Mouse (Mus musculus): ENCODE measurements around the gene Gng4. TPM values are rescaled to one million over a fixed set of nuclear protein-coding genes. Genes with fewer than 3 reads are reported as not detected.

Gene Gng4
- polyA plus RNA-seq, 1 experiment from 2014 or later = 0.19 TPM

GRCm38 (mm10) chr13:13798775-13799174 is 14.9 kb downstream of the Gng4 start:
- no peak for ATAC-seq (ENCODE audit: low FRiP score, low TSS enrichment)
- 90% methylated on average over 8 of the region's 8 CpGs for WGBS

GRCm38 (mm10) chr13:13808337-13809132 is 24.7 kb downstream of the Gng4 start:
- Histone ChIP-seq H3K27me3 (ENCODE audit: control insufficient read depth, insufficient read depth, low read length) (no peaks in the 10 kb centered on the region), H3K4me1 (ENCODE audit: control insufficient read depth, insufficient read depth, low read length) (no peaks in the 10 kb centered on the region), H3K4me3 (ENCODE audit: low read length) (no peak overlapping the region), H3K9me3 (ENCODE audit: control insufficient read depth, low read length) (no peaks in the 10 kb centered on the region), H3K9ac (ENCODE audit: low read depth, low read length) (no peak overlapping the region), H3K36me3 (ENCODE audit: control insufficient read depth, insufficient read depth, low read length) (no peaks in the 10 kb centered on the region), H3K27ac (ENCODE audit: low read depth, low read length) (no peak overlapping the region), H3K4me2 (replicated peaks; ENCODE audit: low read depth, low read length) (no peak overlapping the region)
- 19% methylated on average over 11 of the region's 11 CpGs for WGBS
- no peak for ATAC-seq (ENCODE audit: low FRiP score, low TSS enrichment)

More at GRCm38 (mm10) chr13:13798775-13799174, 14.9 kb downstream of the Gng4 start:
- Histone ChIP-seq H3K4me3 (ENCODE audit: low read length) (no peak overlapping the region), H3K9me3 (ENCODE audit: control insufficient read depth, low read length) (no peaks in the 10 kb centered on the region), H3K4me1 (ENCODE audit: control insufficient read depth, insufficient read depth, low read length) (no peaks in the 10 kb centered on the region), H3K4me2 (replicated peaks; ENCODE audit: low read depth, low read length) (no peak overlapping the region), H3K27ac (ENCODE audit: low read depth, low read length) (no peak overlapping the region), H3K27me3 (ENCODE audit: control insufficient read depth, insufficient read depth, low read length) (no peaks in the 10 kb centered on the region), H3K9ac (ENCODE audit: low read depth, low read length) (no peak overlapping the region), H3K36me3 (ENCODE audit: control insufficient read depth, insufficient read depth, low read length) (no peaks in the 10 kb centered on the region)

- H3K4me1 ChIP-seq (ENCODE audit: control insufficient read depth, insufficient read depth, low read length) = no peaks in the 10 kb centered on the region
- WGBS = 89% methylated on average over 7 of the region's 7 CpGs
- ATAC-seq (ENCODE audit: low FRiP score, low TSS enrichment) = no peak
- no peaks in the 10 kb centered on the region for H3K36me3 ChIP-seq (ENCODE audit: control insufficient read depth, insufficient read depth, low read length)
- H3K9ac ChIP-seq (ENCODE audit: low read depth, low read length) = no peak overlapping the region
- H3K9me3 ChIP-seq (ENCODE audit: control insufficient read depth, low read length) = no peaks in the 10 kb centered on the region
- no peak overlapping the region for H3K4me2 ChIP-seq (replicated peaks; ENCODE audit: low read depth, low read length)
- no peaks in the 10 kb centered on the region for H3K27me3 ChIP-seq (ENCODE audit: control insufficient read depth, insufficient read depth, low read length)
- H3K4me3 ChIP-seq (ENCODE audit: low read length) = no peak overlapping the region
- no peak overlapping the region for H3K27ac ChIP-seq (ENCODE audit: low read depth, low read length)
Observed at GRCm38 (mm10) chr13:13810885-13811284, 27.0 kb downstream of the Gng4 start.

- Histone ChIP-seq H3K27ac (ENCODE audit: low read depth, low read length) (no peak overlapping the region), H3K4me1 (ENCODE audit: control insufficient read depth, insufficient read depth, low read length) (no peaks in the 10 kb centered on the region), H3K36me3 (ENCODE audit: control insufficient read depth, insufficient read depth, low read length) (no peaks in the 10 kb centered on the region), H3K9me3 (ENCODE audit: control insufficient read depth, low read length) (no peaks in the 10 kb centered on the region), H3K4me2 (replicated peaks; ENCODE audit: low read depth, low read length) (no peak overlapping the region), H3K9ac (ENCODE audit: low read depth, low read length) (no peak overlapping the region), H3K27me3 (ENCODE audit: control insufficient read depth, insufficient read depth, low read length) (no peaks in the 10 kb centered on the region), H3K4me3 (ENCODE audit: low read length) (no peak overlapping the region)
- ATAC-seq (ENCODE audit: low FRiP score, low TSS enrichment) = no peak
- 87% methylated on average over 3 of the region's 3 CpGs for WGBS
Observed at GRCm38 (mm10) chr13:13818696-13819095, 34.8 kb downstream of the Gng4 start.

- H3K27ac ChIP-seq (ENCODE audit: low read depth, low read length) = no peak overlapping the region
- H3K4me2 ChIP-seq (replicated peaks; ENCODE audit: low read depth, low read length) = no peak overlapping the region
- H3K4me1 ChIP-seq (ENCODE audit: control insufficient read depth, insufficient read depth, low read length) = no peaks in the 10 kb centered on the region
- ATAC-seq (ENCODE audit: low FRiP score, low TSS enrichment) = no peak
- H3K9me3 ChIP-seq (ENCODE audit: control insufficient read depth, low read length) = no peaks in the 10 kb centered on the region
- H3K9ac ChIP-seq (ENCODE audit: low read depth, low read length) = no peak overlapping the region
- no peaks in the 10 kb centered on the region for H3K36me3 ChIP-seq (ENCODE audit: control insufficient read depth, insufficient read depth, low read length)
- WGBS = 84% methylated on average over 7 of the region's 7 CpGs
- no peak overlapping the region for H3K4me3 ChIP-seq (ENCODE audit: low read length)
- no peaks in the 10 kb centered on the region for H3K27me3 ChIP-seq (ENCODE audit: control insufficient read depth, insufficient read depth, low read length)
Observed at GRCm38 (mm10) chr13:13820234-13821123, 36.6 kb downstream of the Gng4 start.

GRCm38 (mm10) chr13:13824946-13825345 is 41.1 kb downstream of the Gng4 start:
- no peak for ATAC-seq (ENCODE audit: low FRiP score, low TSS enrichment)
- 90% methylated on average over 7 of the region's 7 CpGs for WGBS

GRCm38 (mm10) chr13:13826533-13826932 is 42.7 kb downstream of the Gng4 start:
- Histone ChIP-seq H3K27ac (ENCODE audit: low read depth, low read length) (no peak overlapping the region), H3K9me3 (ENCODE audit: control insufficient read depth, low read length) (no peaks in the 10 kb centered on the region), H3K4me1 (ENCODE audit: control insufficient read depth, insufficient read depth, low read length) (no peaks in the 10 kb centered on the region), H3K36me3 (ENCODE audit: control insufficient read depth, insufficient read depth, low read length) (no peaks in the 10 kb centered on the region), H3K9ac (ENCODE audit: low read depth, low read length) (no peak overlapping the region), H3K4me3 (ENCODE audit: low read length) (no peak overlapping the region), H3K4me2 (replicated peaks; ENCODE audit: low read depth, low read length) (no peak overlapping the region), H3K27me3 (ENCODE audit: control insufficient read depth, insufficient read depth, low read length) (no peaks in the 10 kb centered on the region)
- no peak for ATAC-seq (ENCODE audit: low FRiP score, low TSS enrichment)
- 80% methylated on average over 6 of the region's 6 CpGs for WGBS

More at GRCm38 (mm10) chr13:13824946-13825345, 41.1 kb downstream of the Gng4 start:
- Histone ChIP-seq H3K27ac (ENCODE audit: low read depth, low read length) (no peak overlapping the region), H3K4me3 (ENCODE audit: low read length) (no peak overlapping the region), H3K27me3 (ENCODE audit: control insufficient read depth, insufficient read depth, low read length) (no peaks in the 10 kb centered on the region), H3K4me2 (replicated peaks; ENCODE audit: low read depth, low read length) (no peak overlapping the region), H3K36me3 (ENCODE audit: control insufficient read depth, insufficient read depth, low read length) (no peaks in the 10 kb centered on the region), H3K9me3 (ENCODE audit: control insufficient read depth, low read length) (no peaks in the 10 kb centered on the region), H3K9ac (ENCODE audit: low read depth, low read length) (no peak overlapping the region), H3K4me1 (ENCODE audit: control insufficient read depth, insufficient read depth, low read length) (no peaks in the 10 kb centered on the region)

GRCm38 (mm10) chr13:13828125-13828524 is 44.3 kb downstream of the Gng4 start:
- WGBS = 26% methylated on average over 1 of the region's 1 CpGs
- no peak overlapping the region for H3K4me3 ChIP-seq (ENCODE audit: low read length)
- H3K4me2 ChIP-seq (replicated peaks; ENCODE audit: low read depth, low read length) = no peak overlapping the region
- no peaks in the 10 kb centered on the region for H3K27me3 ChIP-seq (ENCODE audit: control insufficient read depth, insufficient read depth, low read length)
- no peak overlapping the region for H3K27ac ChIP-seq (ENCODE audit: low read depth, low read length)
- no peak overlapping the region for H3K9ac ChIP-seq (ENCODE audit: low read depth, low read length)
- no peaks in the 10 kb centered on the region for H3K4me1 ChIP-seq (ENCODE audit: control insufficient read depth, insufficient read depth, low read length)
- H3K9me3 ChIP-seq (ENCODE audit: control insufficient read depth, low read length) = no peaks in the 10 kb centered on the region
- no peaks in the 10 kb centered on the region for H3K36me3 ChIP-seq (ENCODE audit: control insufficient read depth, insufficient read depth, low read length)
- ATAC-seq (ENCODE audit: low FRiP score, low TSS enrichment) = no peak

All from kidney, embryonic 14.5 days (tissue).